Mouse (Mus musculus): ENCODE data around the gene Upk2. TPM values are rescaled to one million over a fixed set of nuclear protein-coding genes. Genes with fewer than 3 reads are reported as not detected.
"Not testable (repeated sequence)": the region's sequence is repeated elsewhere in the genome, so short reads cannot be mapped to it uniquely, and the experiment has no call there.

Gene Upk2
- total RNA-seq, 1 experiment from 2014 or later = not detected

- DNase-seq = no peak
These were observed 7.2 kb upstream of the Upk2 start for GRCm38 (mm10) chr9:44461950-44462349.

DNA sequence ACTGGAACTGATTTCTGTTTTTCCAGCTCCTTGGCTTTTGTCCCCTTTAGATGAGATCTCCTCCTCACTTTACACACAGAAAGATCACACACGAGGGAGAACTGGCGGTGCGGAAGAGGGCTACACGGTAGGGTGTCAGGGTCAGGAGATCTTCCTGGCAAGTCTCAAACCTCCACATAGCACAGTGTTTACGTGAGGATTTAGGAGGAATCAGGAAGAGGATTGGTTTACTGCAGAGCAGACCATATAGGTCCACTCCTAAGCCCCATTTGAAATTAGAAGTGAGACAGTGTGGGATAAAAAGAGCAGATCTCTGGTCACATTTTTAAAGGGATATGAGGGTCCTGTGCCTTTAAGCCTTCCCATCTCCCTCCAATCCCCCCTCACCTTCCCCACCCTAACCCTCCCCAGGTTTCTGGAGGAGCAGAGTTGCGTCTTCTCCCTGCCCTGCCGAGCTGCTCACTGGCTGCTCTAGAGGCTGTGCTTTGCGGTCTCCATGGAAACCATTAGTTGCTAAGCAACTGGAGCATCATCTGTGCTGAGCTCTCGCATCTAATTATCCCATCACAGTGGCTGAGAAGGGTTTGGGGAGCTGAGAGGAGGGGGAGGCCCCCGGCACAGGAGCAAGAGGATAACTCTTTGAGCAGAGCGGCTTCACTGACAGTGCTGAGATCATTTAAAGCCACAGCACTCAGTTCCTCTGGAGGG is 2.4 kb upstream of the Upk2 start:
- no peak for DNase-seq

DNA sequence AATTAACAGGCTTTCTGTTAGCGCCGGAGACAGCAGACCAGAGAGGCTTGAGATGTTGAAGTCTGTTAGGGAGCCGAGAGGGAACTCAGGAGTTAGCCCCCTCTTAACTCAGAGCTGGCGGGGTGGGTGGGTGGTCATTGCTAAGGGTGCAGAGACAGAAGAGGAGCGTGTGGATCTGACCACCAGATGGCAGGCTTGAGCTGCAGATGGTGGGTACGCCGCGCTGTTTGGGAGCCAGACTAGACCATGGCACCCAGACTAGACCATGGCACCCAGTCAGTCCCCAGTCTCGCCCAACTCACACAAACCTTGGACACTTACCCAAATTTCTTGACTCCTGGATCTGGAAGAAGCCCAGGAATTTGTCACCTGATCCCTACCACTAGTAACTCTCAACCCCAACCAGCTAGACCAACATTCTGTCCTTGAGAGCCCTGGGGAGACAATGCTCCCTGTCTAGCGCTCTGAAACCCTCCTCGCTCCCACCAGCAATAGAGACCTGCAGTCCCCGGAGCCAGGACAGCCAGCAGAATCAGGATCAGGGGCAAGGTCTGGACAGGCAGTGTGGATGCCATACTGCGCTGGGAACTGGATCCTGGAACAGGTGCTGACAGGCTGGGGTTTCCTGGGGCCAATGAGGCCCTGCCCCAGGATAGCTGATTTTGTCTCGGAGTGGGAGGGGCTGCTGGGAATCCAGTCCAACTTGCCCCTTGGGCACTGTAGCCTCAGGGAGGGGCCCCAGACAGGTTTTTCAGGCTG is 465 bp downstream of the Upk2 start:
- peak; percentile 85 for DNase-seq

GRCm38 (mm10) chr9:44450387-44450786 is 4.4 kb downstream of the Upk2 start:
- no peak for DNase-seq

GRCm38 (mm10) chr9:44444402-44445025 is 10.3 kb downstream of the Upk2 start:
- not testable (repeated sequence) for DNase-seq

GRCm38 (mm10) chr9:44440961-44441360 is 13.8 kb downstream of the Upk2 start, which contains the start of gene Foxr1:
TSS of gene Foxr1 (minus strand) at chr9:44441136.
- DNase-seq = no peak

- no peak for DNase-seq
These were observed 19.0 kb downstream of the Upk2 start for GRCm38 (mm10) chr9:44435747-44436146.

GRCm38 (mm10) chr9:44432577-44433185 is 22.1 kb downstream of the Upk2 start:
- DNase-seq = no peak

- no peak for DNase-seq
These were observed 31.2 kb downstream of the Upk2 start for GRCm38 (mm10) chr9:44423576-44423975.

GRCm38 (mm10) chr9:44420280-44420898 is 34.4 kb downstream of the Upk2 start:
- no peak for DNase-seq

- DNase-seq = not testable (repeated sequence)
These were observed 35.0 kb downstream of the Upk2 start for GRCm38 (mm10) chr9:44419730-44420129.

DNA sequence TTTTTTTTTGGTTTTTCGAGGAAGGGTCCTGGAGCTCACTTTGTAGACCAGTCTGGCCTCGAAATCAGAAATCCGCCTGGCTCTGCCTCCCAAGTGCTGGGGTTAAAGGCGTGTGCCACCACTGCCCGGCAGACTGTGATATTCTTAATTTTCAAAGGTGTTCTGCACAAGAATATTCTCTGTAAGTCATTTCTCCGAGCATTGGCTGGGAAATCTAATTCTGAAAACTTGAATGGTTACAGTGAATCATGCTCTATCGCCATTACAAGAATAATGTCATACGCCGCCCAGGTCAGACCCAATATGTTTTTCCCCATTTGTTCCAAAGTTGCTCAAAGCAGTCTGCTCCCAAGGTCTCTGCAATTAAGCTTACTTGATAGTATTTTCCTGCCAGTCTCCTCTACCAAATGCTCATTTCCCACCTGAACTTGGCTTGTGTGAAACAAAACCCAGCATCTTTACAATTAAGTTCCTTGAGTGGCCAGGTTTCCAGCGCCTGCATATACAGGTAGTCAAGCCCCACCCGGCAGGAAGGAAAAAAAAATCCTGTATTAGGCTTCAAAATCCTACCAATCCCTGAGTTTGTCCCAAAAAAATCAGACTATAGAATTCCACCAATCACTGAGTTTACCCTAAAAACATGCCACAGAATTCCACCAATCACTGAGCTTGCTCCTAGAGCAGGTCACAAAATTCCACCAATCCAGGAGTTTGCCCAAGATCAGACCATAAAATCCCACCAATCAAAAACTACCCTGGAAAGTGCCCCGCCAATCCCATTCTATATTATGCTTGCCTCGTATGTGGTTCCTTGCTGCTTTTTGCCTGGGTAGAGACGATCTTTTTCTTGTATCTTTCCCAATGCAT is 36.0 kb downstream of the Upk2 start, which contains the start of gene Ccdc84:
Gene Ccdc84, minus strand, starts transcription at position 51 of the 867 bp plus-strand sequence.
- no peak for DNase-seq

DNA sequence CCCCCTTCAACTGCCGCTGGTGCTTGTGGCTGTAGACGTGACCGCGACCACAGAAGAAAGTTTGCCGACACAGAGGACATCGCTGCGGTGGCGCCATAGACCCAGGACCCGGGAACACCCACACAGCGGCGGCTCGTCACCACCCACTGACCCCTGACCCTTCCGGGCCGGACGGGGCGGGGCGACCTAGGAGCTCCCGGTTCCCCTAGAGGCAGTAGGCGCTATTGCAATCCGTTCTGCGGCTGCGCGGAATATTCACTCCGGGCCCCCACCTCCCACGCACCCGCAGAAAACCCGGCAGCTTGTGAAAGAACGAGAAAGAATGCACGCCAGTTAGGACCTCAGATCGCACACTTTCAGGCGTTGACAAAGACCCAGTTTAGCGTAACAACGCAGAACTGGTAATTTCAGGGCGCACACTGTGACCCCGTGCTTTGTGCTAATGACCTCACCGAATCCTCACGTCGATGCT is 36.8 kb downstream of the Upk2 start:
- DNase-seq = peak; percentile 97

GRCm38 (mm10) chr9:44417156-44417891 is 37.5 kb downstream of the Upk2 start:
- DNase-seq = no peak

DNA sequence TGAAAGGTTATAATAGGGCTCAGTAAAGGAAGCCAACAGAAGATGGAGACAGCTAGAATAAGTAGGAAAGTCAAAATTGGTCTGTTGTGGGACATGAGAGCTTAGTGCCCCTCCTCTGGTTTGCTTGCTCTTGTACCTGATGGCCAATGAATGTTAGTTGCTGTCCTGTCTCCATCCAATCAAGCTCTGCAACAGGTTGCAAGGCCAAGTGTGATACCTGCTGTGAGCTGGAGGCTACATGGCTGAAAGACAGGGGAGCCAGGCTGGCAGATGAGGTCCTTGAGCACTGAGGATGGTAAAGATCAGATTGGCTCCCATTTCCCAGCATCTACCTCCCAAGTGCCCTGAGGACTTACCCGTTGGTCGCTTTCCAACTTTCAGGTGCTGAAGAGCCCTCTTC is 42.0 kb downstream of the Upk2 start:
- DNase-seq = no peak

DNA sequence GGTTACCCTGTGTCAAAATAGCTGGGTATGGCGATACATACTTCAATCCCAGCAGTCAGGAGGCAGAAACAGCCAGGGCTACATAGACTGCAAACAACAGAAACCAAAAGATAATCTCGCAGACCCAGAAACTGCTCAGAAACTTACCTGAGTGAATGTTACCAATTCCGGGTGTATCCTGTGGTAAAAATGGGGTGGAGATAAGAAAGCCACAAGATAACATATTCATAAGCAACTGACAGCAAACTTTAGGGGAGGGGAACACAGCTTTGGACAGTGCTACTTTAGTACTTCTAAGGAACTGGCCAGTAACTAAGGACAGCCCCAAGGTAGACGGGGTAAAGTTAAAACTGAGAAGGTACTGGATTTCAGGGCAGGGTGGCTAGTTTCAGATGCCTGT is 42.5 kb downstream of the Upk2 start:
- DNase-seq = no peak

DNA sequence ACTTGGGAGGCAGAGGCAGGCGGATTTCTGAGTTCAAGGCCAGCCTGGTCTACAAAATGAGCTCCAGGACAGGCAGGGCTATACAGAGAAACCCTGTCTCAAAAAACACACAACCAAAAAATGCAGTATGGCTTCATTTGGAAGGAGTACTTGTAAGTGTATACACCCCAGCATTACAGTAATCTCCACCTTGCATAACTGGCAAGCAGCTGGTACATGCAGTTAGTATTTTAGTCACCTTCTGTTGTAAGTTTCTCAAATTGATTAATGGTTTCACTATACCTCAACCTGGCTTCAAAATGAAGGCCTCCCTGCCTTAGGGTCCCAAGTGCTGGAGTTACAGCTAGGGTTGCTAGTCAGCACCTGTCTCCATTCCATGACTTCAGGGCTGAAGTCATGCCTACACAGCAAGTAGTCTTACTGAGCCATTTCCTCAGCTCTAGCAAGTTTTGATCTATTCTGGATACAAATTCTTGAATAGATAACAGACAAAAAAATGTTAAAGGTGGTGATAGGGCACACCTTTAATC is 43.1 kb downstream of the Upk2 start:
- DNase-seq = no peak

- DNase-seq = no peak
These were observed 44.0 kb downstream of the Upk2 start for GRCm38 (mm10) chr9:44410647-44411336.

DNA sequence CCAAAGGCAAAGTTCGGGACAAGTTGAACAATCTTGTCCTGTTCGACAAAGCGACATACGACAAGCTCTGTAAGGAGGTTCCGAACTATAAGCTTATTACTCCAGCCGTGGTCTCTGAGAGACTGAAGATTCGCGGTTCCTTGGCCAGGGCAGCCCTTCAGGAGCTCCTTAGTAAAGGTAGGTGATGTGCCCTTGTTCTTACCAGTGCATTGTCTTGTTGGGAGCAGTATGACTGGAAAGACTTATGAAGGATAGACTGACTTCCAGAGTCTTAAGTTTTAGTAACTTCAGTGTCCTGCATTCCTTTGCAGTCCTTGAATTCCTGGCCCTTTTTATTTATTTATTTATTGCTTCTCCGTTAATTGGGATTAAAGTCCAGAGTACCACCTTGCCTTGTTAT is 46.1 kb downstream of the Upk2 start:
- DNase-seq = not testable (repeated sequence)

GRCm38 (mm10) chr9:44407752-44408097 is 47.1 kb downstream of the Upk2 start:
- no peak for DNase-seq
